Mouse (Mus musculus) ZHBTc4 (cell line): ENCODE results near the gene Abl1.

Experiments
- DNase-seq: peaks from one replicate; pipeline ENCODE4 v3.0.0-alpha.2; 2011; ENCODE audit warnings: low read depth, low spot score

The Abl1 gene

DNA sequence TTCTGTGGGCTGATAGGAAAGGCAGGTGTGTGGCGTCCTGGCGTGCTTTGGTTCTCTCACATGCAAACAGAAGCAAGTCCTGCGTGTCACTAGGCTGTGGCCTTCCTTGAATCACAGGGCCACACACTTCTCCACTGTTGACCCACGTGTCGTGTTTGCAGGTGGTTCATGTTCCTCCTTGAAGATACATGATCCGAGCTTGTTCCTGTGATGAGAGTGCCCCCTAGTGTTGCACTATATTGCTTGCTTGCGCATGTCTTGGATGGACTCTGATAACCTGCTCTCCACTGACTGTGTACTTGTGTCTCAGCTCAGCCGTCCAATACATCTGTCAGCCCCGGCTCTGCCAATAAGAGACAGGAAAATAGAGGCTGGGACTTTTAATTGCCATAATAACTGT, 96.9 kb downstream of the Abl1 start:
- DNase-seq = peak; percentile 83

DNA sequence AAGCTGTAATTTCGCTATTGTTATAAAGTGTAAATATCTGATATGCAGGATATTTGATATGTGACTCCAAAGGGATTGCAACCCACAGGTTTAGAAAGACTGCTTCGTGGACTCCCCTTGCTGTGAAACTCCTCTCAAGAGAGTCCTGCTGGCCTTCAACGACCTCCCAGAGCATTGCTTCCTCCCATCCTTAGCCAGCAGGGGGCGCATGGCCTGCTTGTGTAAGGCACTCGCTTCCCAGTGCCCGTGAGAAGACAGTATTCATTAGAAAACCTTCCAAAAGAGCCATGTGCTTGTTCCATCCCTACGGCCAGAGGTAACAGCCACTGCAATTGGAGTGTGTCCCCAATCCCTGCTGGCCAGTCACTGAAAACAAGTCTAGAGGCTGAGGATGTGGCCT, 98.9 kb downstream of the Abl1 start:
- DNase-seq = peak; percentile 87

DNA sequence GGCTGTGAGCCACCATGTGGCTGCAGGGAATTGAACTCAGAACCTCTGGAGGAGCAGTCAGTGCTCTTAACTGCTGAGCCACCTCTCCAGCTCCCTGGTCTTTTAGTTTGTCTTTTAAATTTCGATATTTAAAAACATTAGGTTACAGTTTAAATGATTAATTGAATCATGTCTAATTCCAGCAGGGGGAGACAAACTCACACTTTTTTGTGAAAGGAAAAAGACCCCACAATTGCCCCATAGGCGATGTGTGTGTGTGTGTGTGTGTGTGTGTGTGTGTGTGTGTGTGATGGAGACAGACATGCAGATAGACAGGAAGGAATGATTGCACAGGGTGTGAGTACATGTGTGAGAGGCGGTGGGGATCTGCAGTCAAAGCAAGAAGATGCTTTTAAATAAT, 100.1 kb downstream of the Abl1 start:
- DNase-seq = no peak

DNA sequence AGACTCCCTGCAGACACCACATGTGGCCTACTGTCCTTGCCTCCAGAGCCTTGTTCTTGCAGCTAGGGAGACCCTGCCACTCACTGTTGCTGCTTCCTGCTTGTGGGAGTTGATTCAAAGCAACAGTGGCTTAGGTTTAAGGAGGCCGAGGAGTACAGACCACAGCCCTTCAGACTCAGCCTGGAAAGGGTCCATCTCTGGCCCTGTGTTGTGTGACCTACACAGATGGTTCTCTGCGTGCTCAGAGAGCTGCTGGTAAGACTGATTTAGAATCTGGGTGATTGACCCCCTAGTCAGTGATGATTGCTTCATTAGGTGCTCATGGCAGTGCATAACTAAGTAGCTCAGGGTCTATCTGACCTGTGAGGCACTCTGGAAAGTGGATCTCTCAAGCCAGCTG, 101.0 kb downstream of the Abl1 start:
- DNase-seq = no peak

DNA sequence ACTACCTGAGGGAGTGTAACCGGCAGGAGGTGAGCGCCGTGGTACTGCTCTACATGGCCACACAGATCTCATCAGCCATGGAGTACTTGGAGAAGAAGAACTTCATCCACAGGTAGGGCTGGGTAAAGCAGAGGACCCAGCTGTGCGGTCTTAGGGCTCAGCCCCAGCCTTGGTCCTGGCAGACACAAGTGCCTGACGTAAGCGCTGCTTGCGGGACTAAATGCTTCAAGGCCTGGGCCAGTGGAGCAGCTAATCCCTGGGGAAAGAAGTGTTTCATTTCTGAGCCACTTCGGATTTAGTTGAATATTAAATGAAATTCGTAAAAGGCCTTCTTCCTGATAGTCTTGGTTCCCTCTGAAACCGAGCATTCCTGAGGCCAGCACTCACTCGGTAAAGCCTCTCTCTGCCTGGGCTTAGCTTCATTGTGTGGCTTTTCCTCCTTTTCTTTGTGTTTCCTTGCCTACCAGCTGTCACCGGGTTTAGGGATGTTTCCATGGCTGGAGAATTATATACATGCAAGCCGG, 102.6 kb downstream of the Abl1 start:
- DNase-seq = no peak

DNA sequence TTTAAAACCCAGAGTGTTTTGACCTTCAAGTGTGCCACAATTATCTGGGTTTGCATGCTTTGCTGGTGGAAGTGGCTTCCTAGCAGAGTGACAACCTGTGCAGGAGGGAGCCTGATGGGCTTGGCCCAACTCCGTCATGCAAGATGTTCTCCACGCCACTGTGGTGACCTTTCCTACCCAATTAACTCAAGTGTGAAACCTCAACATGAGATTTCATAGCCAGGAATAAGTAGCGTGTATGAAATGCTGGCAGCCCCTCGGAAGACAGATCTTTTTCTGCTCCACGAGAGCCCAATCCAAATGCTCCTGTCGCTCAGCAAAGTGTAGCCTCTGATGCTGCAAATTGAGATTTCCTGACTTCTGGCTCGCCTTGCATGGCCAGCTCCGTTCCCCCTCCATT, 103.1 kb downstream of the Abl1 start:
- no peak for DNase-seq

DNA sequence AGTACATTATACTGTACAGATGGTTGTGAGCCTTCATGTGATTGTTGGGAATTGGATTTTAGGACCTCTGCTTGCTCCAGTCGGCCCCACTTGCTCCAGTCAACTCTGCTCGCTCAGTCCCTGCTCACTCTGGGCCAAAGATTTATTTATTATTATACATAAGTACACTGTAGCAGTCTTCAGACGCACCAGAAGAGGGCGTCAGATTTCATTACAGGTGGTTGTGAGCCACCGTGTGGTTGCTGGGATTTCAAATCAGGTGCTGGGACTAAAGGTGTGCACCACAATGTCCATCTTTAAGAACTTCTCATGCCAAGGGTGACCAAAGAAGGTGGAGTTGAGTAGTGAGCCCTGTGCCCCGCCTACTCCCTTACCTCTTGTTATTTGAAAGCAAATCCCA, 104.4 kb downstream of the Abl1 start:
- DNase-seq = no peak

DNA sequence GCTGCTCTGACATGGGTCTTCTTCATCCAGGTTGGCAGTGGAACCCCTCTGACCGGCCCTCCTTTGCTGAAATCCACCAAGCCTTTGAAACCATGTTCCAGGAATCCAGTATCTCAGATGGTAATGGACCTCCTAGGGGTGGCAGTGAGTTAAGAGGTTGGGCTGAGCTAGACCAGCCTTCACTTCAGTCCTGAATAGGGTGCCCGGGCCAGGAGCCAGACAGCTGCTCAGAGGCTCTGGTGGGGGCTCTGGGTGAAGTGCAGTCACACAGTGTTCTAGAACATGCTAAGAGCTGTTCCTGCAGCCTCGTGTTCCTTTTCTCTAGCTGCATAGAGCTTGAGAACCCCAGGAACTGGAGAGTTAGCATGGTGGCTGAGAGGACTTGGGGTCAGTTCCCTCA, 108.8 kb downstream of the Abl1 start:
- DNase-seq = no peak

DNA sequence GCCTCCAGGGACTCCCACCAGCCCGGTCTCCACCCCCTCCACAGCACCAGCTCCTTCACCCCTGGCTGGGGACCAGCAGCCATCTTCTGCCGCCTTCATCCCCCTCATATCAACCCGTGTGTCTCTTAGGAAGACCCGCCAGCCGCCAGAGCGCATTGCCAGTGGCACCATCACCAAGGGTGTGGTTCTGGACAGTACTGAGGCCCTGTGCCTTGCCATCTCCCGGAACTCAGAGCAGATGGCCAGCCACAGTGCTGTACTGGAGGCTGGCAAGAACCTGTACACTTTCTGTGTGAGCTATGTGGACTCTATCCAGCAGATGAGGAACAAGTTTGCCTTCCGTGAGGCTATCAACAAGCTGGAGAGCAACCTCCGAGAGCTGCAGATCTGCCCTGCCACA, 113.2 kb downstream of the Abl1 start:
- peak; percentile 35 for DNase-seq

DNA sequence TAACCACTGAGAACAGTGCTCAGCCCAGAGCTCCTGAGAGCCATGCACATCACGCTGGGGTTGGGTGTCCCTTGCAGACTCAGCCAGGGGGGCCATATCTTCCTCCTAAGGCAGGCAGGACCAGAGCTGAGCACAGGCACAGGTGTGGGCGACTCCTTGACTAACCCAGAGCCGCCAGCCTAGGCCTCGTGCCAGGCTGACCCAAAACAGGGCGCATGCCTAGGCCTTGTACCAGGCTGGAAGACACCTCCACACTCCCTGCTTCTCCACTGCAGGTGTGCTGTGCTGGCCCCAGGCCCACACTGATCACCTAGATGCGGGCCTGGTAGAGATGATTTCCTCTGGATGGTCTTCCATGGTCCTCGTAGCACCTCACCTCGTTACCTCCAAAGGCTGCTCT, 114.6 kb downstream of the Abl1 start:
- DNase-seq = no peak

DNA sequence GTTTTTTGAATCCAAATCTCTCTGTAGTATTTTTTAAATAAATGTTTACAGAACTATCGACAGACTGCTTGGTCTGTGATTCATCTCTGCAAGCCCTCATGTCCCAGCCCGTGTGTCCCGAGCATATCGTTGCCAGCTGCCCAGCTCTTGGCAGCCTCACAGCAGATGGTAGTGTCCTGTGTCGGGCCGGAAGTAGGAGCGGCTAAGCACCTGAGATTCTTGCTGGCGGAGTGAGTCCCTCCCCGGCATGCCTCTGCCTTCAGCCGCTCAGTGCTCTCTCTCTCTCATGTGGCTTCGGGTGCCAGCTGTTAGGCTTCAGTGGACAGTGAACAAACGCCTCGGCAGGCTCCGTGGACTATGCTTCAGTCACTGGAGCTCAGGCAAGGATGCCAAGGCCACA, 115.3 kb downstream of the Abl1 start:
- no peak for DNase-seq

DNA sequence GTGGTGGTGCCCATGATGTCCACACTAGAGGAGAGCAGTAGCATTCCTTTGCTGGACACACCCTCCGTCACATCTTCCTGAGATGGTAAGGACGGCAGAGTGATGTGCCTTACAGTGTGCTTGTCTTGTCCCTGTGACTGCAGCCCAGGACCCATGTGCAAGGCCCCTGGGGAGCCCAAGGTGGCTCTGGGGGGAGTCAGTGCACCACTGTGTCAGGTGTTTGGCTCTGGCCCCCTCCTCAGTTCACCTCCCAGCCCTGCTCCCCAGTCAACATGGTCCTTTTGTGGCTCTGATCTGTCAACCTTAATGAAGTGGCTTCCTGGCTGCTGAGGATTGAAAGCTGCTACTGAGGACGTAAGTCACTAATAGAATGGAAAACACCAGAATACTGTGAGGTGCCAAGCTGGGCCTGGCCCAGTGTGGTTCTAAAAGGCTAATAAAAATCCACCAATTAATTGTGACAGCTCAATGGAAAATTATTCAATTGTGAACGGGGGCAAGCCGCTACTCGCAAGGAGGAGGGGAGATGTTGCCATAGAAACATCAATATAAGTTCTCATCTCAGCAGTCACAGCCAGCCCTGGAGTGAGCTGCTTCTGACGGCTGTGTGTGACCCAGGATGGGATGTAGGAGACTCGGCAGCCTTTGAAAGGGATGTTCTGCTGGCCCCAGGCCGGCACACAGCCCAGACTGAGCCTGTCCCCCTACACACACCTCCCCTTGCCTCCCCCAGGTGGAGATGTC, 118.6 kb downstream of the Abl1 start:
- DNase-seq = no peak

DNA sequence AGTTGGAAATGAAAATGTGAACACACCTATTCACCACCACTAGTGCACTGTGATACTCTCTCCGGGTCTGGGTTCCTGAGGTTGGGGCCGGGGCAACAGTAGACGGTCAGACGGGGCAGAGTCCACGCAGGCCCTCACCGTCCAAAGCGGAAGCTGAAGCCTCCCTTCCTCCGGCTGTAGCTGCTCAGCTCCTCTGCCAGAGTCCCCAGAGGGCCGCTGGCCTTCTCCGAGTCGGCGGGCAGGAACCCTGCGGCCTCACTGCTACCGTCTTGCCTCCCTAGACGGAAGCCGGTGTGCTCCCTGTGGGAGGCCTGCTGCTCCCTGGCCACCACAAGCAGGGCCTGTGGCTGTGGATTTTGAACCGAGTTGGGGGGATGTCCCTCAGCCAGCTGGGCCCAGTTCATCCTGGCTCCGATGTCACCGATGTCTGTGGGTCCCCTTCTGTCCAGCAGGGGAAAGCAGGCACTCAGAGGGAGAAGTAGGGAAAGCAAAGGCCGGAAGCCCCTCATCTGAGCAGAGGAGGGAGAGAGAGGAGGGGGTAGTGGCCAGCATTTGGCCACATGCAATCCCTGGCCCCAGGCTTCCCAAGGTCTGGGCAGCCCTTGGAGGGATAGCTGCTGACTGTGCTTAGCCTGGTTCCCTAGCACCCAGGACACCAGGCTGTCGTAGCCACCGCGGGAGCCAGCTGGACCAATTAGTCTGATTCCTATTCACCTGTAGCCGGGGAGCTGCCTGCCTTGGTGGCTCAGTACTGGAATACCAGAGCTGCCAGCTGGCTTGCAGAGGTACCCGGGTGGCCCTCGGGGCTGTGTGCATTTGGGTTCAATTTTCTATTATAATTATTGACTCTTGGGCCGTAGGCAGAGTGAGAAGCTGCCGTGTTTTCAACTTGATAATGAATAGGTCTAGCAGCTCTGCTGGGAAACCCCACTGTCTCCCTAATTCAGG, 120.5 kb downstream of the Abl1 start:
- no peak for DNase-seq

DNA sequence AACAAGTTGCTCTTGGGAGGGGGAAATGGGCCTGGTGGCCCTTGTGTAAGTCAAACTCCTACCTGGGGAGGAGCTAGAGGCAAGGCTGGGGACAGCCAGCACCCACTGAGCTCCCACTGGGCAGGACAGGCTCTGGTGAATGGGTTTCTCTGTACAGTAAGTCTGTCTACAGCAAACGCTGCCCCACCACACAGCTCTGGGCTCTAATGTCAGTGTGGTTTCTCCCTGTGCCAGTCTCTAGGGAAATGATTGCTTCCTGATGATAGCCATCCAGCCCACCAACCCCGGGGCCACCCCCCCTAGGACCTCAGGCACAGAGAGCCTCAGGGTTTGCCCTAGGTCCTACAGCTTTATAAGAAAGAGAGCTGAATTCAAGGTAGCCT, 121.2 kb downstream of the Abl1 start:
- no peak for DNase-seq

DNA sequence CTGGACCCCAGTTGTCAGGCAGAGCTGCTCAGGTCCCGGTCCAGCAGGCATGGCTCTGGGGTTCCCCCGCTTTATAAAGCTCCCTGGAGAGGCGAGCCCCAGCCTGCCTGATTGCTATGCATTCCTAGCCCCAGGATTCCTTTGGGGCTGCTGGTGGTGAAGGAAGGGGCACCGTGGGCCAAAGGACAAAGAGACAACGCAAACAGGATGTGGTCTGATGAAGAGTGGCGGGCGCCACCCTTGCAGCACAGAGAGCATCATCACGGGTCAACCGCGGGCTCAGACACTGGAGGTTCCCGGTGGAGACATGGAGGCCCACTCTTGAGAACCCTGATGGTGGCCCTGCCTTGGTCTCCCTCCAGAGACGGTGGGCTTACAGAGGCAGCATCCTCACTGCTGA, 122.3 kb downstream of the Abl1 start, which contains the start of gene Qrfp:
TSS of gene Qrfp (minus strand) at position 137 of the 400 bp plus-strand sequence.
- no peak for DNase-seq

DNA sequence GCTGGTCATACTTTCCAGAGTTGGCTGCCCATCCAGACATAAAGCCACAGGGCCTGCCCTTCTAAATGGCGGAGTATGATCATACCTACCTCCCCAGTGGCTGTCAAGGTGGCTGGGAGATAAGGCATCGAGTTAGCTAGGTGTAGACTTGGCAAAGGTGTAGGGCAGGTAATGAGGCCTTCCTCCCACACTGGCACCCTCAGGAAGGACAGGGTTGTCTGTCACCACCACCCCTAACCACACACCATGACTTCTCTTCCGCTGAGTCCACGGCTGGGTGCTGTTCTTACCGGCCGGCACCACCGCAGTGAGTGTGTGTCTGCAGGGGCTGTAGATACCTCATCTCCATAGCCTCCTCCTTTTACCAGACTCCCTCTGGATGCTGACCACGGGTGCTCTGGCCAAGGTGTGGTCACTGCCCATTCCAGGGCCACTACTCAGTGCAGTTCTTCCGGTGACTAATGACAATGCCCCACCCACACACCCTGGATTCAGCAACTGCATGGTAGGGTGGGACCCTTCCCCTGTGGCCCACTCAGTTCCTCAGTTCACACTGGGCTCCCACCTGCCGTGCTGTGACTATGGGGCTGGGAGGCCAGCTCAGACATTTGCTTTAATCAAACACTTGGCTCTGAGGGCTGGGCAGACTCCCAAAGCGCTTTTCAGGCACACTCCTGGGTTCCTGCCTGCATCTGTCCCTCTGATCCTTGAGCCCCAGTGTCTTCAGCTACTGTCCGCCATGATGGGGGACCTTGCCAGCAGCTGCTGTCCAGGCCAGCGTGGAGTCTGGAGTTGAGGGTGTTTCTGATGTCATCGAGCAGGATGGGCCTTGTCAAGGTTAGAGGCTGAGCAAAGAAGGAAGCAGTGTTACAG, 123.1 kb downstream of the Abl1 start:
- no peak for DNase-seq

DNA sequence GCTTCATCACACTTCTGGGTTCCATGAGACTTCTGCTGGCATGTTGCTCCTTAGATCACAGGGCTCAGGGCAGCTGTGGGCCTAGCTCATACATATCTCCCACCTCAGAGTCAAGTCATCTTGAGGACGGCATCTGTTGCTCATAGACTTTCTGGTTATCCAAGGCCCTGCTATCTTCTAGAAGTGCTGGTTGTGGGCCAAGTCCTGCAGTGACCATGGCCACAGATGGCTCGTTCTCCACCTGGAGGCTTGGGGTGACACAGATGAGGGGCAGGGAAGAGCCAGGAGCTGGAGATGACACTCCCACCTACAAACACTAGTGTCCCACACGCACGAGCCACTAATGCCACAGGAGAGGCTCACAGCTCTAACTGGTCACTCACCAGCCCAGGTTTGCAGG, 125.5 kb downstream of the Abl1 start:
- DNase-seq = no peak

DNA sequence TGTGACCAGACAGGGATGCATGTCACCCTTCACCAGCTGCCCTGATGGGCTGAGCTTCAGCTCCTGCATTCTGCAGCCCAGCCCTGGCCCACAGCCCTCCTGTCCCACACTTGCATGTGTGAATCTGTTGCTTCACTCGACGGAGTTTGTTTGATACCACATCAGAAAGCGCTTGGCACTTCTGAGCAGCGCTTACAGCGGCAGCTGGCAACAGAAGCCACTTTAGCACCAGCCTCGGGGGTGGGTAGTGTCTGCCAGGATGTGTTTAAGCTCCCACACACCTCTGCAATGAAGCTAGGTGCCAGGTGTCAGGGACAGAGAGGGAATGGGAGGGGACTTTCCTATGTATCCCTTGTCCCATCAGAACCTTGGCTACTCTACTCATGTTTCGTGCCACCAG, 126.5 kb downstream of the Abl1 start:
- no peak for DNase-seq

DNA sequence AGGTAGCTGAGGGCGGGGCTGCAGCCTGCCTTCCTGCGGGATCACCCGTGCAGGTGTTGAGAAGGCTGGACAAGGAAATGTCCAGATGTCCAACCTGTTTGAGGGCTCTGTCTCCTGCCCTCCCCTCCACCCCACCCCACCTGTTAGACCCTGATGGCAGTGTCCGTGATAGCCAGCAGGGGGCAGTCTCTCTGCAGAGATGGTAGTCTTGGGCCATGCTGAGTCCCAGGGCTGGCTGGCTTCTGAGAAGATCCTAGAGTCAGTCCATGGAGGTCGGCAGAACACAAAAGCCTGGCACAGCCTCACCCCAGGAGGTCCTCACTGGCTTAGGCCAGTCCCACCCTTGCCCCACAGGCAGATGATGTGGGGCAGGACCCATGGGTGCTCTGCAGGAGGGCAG, 127.2 kb downstream of the Abl1 start:
- peak; percentile 85 for DNase-seq

DNA sequence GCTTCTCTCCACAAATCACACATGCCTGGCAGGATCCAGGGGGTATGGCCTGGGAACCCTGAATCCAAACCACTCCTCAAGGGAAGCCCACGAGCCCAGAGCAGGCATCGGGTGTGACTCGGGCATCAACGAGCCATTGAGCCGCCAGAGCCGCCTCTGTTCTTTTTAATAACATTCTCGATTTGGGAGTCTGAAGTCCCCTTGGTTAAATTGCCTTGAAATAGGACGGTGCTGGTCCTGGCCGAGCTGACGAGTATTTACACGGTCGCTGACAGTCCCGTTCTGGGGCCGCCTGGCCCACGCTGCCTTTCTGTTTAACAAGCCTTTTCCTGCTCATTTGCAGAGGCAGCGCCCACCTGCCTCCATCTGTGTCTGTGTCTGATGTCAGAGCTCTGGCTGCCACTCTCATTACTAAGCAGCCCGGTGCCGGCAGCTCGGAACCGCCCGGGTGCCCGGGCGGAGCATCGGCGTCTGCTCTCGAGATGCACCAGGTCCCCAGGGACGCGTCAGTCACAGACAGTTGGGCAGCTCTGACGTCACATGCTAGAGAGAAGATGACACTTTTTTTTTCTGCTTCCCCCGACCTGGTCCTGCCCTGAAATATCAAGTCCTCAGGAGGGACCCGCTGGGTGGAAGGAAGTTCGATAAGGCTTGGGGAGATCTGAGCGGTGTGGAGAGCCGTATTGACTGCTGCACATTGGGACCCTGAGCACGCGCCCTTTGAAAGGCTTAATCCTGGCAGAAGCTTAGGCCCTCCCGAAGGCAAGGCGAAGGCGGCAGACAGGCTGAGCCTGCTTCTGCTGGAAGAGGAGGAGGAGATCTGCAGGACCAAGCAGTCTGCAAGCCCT, 134.6 kb downstream of the Abl1 start:
- peak; percentile 47 for DNase-seq
